Mouse (Mus musculus) CH12.LX (cell line): ENCODE data around the gene Zbtb39.

Experiments
- CTCF ChIP-seq, 2 experiments: IDR thresholded peaks in 1 of 2; conservative IDR thresholded peaks in 1 of 2; 2 replicates each; pipeline ENCODE4 v1.5.1; 2011 to 2012; ENCODE audit warnings: low read depth in 2 of 2, low read length in 2 of 2, improper control_type of control experiment in 1 of 2, inconsistent platforms in 1 of 2, mild to moderate bottlenecking in 1 of 2, moderate library complexity in 1 of 2
- E2F4 ChIP-seq: IDR thresholded peaks from 2 replicates; pipeline ENCODE4 v1.6.1; 2011; ENCODE audit warnings: low read depth, low read length, improper control_type of control experiment; ENCODE audit not compliant: insufficient replicate concordance
- EP300 ChIP-seq: IDR thresholded peaks from 2 replicates; pipeline ENCODE4 v1.6.1; 2011; ENCODE audit warnings: low read length, improper control_type of control experiment
- GABPA ChIP-seq: IDR thresholded peaks from 2 replicates; pipeline ENCODE4 v1.6.1; 2012; ENCODE audit warnings: low read depth, low read length, improper control_type of control experiment, inconsistent platforms; ENCODE audit not compliant: insufficient replicate concordance
- IRF4 ChIP-seq: IDR thresholded peaks from 2 replicates; pipeline ENCODE4 v1.6.1; 2014; ENCODE audit warnings: low read depth, mild to moderate bottlenecking, inconsistent platforms, low read length, improper control_type of control experiment
- KAT2A ChIP-seq: IDR thresholded peaks from 2 replicates; pipeline ENCODE4 v1.6.1; 2012; ENCODE audit warnings: low read length, improper control_type of control experiment, inconsistent platforms; ENCODE audit not compliant: insufficient replicate concordance
- MEF2A ChIP-seq: IDR thresholded peaks from 2 replicates; pipeline ENCODE4 v1.6.1; 2014; ENCODE audit warnings: low read depth, mild to moderate bottlenecking, inconsistent platforms, low read length, improper control_type of control experiment, borderline replicate concordance
- MXI1 ChIP-seq: IDR thresholded peaks from 2 replicates; pipeline ENCODE4 v1.6.1; 2011; ENCODE audit warnings: mild to moderate bottlenecking, low read depth, low read length, improper control_type of control experiment
- POLR2A ChIP-seq: IDR thresholded peaks from 2 replicates; pipeline ENCODE4 v1.6.1; 2011; ENCODE audit warnings: low read depth, mild to moderate bottlenecking, improper control_type of control experiment, low read length
- POLR2AphosphoS2 ChIP-seq: IDR thresholded peaks from 2 replicates; pipeline ENCODE4 v1.6.1; 2011; ENCODE audit warnings: low read depth, low read length, improper control_type of control experiment
- RCOR1 ChIP-seq: conservative IDR thresholded peaks from 2 replicates; pipeline ENCODE4 v1.6.1; 2012; ENCODE audit warnings: low read depth, mild to moderate bottlenecking, inconsistent platforms, low read length, improper control_type of control experiment
- TCF12 ChIP-seq: IDR thresholded peaks from 2 replicates; pipeline ENCODE4 v1.6.1; 2014; ENCODE audit warnings: low read depth, mild to moderate bottlenecking, inconsistent platforms, low read length, improper control_type of control experiment
- USF2 ChIP-seq: conservative IDR thresholded peaks from 2 replicates; pipeline ENCODE4 v1.6.1; 2011; ENCODE audit warnings: low read depth, low read length, improper control_type of control experiment
- ZC3H11A ChIP-seq: IDR thresholded peaks from 2 replicates; pipeline ENCODE4 v1.6.1; 2012; ENCODE audit warnings: low read depth, mild to moderate bottlenecking, inconsistent platforms, low read length, improper control_type of control experiment

GRCm38 (mm10) chr10:127745886-127746285, 6.5 kb downstream of the Zbtb39 start:
- TF ChIP-seq CTCF (conservative IDR thresholded peaks at IDR 0.05 in 1 of 2, IDR thresholded peaks at IDR 0.05 in 1 of 2; ENCODE audit: low read depth in 2 of 2, low read length in 2 of 2) (no peak), POLR2A (no peak), EP300 (no peak), GABPA (no peak), KAT2A (no peak), E2F4 (no peak), MXI1 (no peak), RCOR1 (no peak), POLR2AphosphoS2 (no peak), MEF2A (no peak), ZC3H11A (no peak), TCF12 (no peak), USF2 (no peak), IRF4 (no peak)
